Mouse (Mus musculus): Measurements from ENCODE around the gene Cd86. TPM values are rescaled to one million over a fixed set of nuclear protein-coding genes. Genes with fewer than 3 reads are reported as not detected.

Gene Cd86
- total RNA-seq, 2 experiments from 2014 or later = 1.4 to 1.6 TPM

GRCm38 (mm10) chr16:36663484-36663883 lies 2.4 kb downstream of the Cd86 start:
- DNase-seq (ENCODE audit: low spot score) = no peak
- intact Hi-C loops (cut with DNase I) = no loop called here

GRCm38 (mm10) chr16:36661330-36661729 lies 4.6 kb downstream of the Cd86 start:
- no peak for DNase-seq (ENCODE audit: low spot score)
- intact Hi-C loops (cut with DNase I) = no loop called here

DNA sequence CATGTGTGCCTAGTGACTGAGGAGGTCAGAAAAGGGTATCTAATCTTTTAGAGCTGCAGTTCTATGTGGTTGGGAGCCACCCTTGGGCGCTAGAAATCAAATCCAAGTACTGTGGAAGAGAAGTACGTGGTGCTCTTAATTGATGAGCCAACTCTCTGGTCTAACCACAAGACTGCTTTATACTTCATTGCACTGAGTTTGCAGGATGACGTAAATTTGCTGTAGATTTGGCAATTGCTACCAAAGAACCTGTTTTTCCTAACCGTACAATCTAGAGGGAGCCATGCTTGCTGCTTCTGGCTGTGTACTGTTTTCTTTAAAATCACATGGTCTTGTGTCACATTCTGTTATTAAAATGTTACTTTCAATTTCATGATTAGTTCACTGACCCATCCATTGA lies 10.0 kb downstream of the Cd86 start:
- intact Hi-C loops (cut with DNase I) = no loop called here
- DNase-seq (ENCODE audit: low spot score) = no peak

GRCm38 (mm10) chr16:36655199-36655598 lies 10.7 kb downstream of the Cd86 start:
- DNase-seq (ENCODE audit: low spot score) = no peak
- intact Hi-C loops (cut with DNase I) = no loop called here

GRCm38 (mm10) chr16:36651174-36651766 lies 14.6 kb downstream of the Cd86 start:
- intact Hi-C loops (cut with DNase I) = no loop called here
- DNase-seq (ENCODE audit: low spot score) = no peak

DNA sequence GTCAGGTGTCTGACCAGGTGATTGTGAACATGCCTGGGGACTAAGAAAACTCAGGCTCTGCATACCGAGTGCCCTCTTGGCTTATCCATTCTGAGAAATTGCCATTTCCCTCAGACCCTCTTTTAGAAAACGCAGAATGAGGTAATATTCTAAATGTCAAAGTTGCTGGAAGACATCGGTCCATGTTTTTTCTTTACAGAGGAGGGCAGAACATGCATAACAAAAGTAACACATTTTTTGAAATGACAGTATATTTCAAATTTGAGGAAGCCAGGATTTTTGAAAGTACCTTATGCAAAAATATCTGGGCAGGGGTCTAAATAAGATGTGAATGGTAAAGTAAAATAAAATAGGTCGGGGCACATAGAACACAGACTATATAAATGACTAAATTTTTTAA lies 15.4 kb downstream of the Cd86 start:
- intact Hi-C loops (cut with DNase I) = no loop called here
- no peak for DNase-seq (ENCODE audit: low spot score)

DNA sequence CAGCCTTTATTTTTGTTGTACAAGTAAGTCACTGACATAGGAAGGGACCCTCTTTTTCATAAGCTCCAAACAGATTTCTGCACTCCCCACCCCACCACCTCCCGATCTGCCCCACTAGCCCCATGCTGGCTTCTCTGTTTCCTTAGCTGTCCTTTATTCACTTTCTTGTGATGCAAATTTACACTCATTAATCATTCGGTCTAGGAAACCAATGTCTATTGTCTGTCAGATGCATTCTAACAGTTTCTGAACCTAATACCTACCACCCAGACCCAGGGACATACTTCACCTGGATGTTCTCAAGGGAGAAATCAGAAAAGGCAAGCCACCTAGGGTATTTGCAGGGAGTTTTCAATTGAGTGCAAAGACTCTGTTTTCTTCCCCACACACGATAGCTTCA lies 16.6 kb downstream of the Cd86 start:
- no peak for DNase-seq (ENCODE audit: low spot score)
- intact Hi-C loops (cut with DNase I) = no loop called here

DNA sequence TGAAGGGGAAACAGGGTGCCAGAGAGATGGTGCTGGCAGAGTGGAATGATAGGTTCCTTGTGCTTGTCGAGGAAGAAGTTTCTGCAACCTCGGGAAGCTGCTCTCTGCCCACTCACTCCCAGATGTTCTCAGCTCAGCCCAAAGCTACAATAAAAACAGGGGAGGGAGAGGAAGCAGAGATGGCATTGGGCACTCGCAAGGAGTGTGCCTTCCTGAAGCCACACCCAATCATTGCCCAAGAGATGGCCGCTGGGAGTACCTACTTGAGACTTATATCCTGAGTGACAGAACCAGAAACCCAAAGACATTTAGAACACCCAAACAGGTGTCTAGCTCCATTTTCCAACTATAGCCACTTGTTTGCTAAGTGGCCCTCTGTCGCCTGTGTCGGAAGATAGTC lies 20.8 kb downstream of the Cd86 start:
- no peak for DNase-seq (ENCODE audit: low spot score)
- intact Hi-C loops (cut with DNase I) = no loop called here

DNA sequence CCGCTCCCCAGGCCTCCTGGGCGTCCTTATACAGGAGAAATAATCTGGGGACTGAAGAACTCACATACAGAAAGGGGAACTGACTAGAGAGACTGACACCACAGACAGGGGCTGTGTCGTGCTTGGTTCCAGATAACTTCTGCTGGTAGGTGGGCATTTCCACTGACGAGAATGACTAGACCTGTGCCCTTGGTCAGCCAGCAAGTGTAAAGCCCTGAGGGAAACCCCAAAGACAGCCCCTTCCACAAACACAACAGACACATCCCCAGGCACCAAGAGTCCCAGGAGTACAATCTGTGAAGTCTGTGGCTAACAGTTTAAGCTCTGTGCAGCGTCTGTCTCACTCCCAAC lies 23.2 kb downstream of the Cd86 start:
- intact Hi-C loops (cut with DNase I) = no loop called here
- DNase-seq (ENCODE audit: low spot score) = no peak

DNA sequence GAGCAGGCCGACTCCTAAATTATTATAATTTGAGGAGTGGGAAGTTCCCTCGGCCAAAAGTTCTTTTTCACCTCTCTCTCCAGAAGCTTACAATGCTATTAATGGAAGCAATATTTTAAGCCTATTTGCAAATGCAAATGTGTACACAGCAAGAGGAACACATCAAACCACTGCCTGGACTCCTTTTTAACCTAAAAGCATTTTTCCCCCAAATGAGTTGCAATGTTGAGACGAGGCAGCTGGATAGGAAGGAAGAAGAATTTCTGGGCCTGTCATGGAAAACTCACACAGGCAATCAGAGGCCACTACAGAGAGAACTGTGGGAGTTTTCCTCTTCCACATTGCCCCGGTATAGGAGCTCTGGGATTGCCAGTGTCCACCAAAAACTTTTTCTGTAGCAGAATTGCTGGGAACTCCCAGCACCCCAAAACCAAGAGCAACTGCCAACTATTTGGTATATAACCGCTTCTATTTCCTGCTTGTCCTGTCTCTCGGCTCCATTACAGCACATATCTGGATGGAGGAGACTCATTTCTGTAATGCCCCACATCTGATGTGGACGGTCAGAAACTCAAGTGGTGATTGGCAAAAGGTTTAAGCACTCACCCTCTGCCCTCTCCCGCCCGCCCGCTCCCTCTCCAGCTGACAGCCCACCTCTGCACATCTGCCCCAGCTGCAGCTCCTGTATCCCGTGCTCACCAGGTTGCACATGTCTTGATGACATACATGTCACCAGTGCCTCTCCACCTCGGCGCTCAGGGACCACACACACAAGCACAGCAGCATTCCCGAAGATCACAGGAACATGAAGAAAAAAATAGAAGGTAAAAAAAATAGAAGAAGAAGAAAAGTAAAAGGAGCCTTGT lies 23.8 kb downstream of the Cd86 start:
- intact Hi-C loops (cut with DNase I) = no loop called here
- no peak for DNase-seq (ENCODE audit: low spot score)

- no peak for DNase-seq (ENCODE audit: low spot score)
- intact Hi-C loops (cut with DNase I) = no loop called here
Observed at GRCm38 (mm10) chr16:36640993-36641392, 24.9 kb downstream of the Cd86 start.

DNA sequence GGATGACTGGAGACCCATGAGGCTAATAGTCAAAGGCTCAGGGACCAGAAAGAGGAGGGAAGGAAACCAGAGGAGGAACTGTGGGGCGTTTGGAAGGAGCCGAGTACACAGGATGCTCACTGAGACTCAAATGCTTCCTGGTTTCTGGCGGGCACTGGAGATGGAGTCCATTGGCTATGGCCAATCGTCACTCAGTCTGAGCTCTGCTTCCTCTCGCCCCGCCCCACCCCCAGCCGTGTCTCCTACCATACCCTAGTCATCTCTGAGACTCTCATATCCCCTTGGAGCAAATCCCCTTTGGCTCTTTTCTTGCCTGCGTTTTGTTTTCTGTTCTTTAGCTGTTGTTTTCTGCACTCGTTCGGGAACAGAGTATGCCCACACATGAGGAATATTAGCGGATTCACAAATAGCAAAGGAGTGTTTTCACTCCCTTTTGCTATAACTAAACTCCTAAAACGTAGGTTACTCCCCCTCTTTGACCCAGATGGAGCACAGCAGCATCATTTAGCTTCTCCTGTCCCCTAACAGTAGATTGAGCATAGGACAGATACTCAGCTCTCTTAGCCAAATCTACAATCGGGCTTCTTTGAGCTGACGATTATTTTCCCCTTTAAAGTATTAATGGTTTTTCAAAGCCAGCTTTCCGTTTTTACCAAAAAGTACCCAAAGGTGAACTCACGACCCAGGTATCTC lies 25.9 kb downstream of the Cd86 start:
- intact Hi-C loops (cut with DNase I) = no loop called here
- no peak for DNase-seq (ENCODE audit: low spot score)

GRCm38 (mm10) chr16:36636800-36637199 lies 29.1 kb downstream of the Cd86 start:
- no peak for DNase-seq (ENCODE audit: low spot score)
- intact Hi-C loops (cut with DNase I) = no loop called here

DNA sequence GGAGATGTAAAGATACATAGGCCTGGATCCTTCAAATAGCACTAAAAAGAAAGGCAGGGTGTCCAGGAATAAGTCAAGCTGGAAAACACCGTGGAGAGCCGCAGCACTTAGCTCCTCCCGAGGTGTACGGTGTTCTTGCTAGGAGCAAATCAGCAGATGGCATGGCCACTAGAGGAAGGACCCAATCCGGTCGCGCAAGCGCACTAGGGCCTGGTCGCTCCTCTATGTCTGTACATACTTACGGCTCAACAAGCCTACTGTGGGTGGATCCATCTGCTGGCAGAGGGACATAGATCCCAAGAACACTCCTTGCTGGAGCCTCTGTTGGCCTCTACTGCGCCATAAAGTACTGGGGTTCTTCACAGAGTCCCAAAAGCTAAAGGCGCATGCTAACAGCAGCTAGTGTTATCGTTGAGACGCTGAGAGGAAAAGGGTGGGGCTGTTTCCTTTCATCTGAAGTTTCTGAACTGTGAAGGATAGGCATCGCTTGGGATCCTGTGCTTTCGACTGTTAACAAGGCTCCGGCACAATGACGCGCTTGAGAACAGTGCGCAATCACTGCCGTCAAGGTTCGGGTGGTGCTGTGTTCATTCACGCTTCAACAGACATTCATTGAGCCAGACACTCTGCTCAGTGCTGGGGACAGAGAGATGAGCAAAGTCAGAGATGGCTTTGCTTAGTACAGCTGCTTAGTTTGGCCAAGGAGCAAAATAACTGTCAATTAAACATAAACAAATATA lies 30.7 kb downstream of the Cd86 start:
- intact Hi-C loops (cut with DNase I) = no loop called here
- no peak for DNase-seq (ENCODE audit: low spot score)

GRCm38 (mm10) chr16:36634421-36634820 lies 31.5 kb downstream of the Cd86 start:
- intact Hi-C loops (cut with DNase I) = no loop called here
- DNase-seq (ENCODE audit: low spot score) = no peak

- no peak for DNase-seq (ENCODE audit: low spot score)
- intact Hi-C loops (cut with DNase I) = no loop called here
Observed at GRCm38 (mm10) chr16:36632229-36632628, 33.7 kb downstream of the Cd86 start.

DNA sequence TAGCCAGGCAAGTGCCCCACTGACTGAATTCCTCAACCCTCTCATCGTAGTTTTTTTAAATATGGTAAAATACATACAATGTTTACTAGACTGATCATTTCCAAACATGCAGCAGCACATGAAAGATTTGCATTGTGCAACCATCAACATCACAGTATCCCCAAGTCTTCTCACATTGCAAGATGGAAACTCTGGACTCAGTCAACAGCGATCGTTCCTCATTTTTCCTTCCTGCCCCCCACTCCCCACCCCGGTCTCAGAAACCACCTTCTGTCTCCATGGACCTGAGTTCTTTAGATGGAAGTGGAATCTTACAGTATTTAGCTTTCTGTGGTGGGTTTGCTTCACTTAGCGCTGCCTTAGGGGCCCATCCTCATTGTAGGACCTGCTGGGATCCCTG lies 34.3 kb downstream of the Cd86 start:
- no peak for DNase-seq (ENCODE audit: low spot score)
- intact Hi-C loops (cut with DNase I) = no loop called here

DNA sequence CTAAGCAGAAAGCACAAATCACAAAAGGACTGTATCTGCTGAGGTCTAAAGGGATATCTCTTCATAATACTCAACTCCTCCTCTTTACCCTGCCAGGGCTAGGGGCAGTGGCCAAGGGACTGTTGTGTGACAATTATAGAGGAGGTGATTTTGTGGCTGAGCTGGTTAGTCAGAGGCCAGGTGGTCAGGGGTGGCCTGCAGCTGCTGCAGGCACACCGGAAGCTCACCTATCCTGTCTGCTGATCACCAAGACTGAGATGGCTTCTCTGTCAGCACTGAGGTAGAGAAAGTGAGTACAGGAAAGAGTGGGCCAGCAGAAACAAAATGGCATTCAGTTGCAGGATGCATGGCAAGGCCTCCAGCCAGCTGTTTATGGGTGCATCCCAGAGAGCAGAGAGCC lies 38.1 kb downstream of the Cd86 start:
- no peak for DNase-seq (ENCODE audit: low spot score)
- intact Hi-C loops (cut with DNase I) = no loop called here

GRCm38 (mm10) chr16:36626567-36627197 lies 39.2 kb downstream of the Cd86 start:
- no peak for DNase-seq (ENCODE audit: low spot score)
- intact Hi-C loops (cut with DNase I) = no loop called here

GRCm38 (mm10) chr16:36625909-36626308 lies 40.0 kb downstream of the Cd86 start:
- DNase-seq (ENCODE audit: low spot score) = no peak
- intact Hi-C loops (cut with DNase I) = no loop called here
